Mouse (Mus musculus): ENCODE measurements around the gene Dkc1. TPM values are rescaled to one million over a fixed set of nuclear protein-coding genes. Genes with fewer than 3 reads are reported as not detected.

Dkc1 gene
- polyA plus RNA-seq, 1 experiment from 2014 or later, result 153 TPM

- H3K4me3 ChIP-seq (ENCODE audit: low read depth, low read length), result no peak overlapping the region
- H3K27ac ChIP-seq (ENCODE audit: low read depth), result no peak overlapping the region
- DNase-seq (ENCODE audit: low spot score) (no peak), ATAC-seq (replicated peaks; ENCODE audit: low FRiP score, low TSS enrichment, low read depth) (no peak)
- H3K4me2 ChIP-seq (ENCODE audit: low read length), result no peak overlapping the region
- 33% methylated on average over 1 of the region's 1 CpGs for WGBS
- H3K9me3 ChIP-seq (ENCODE audit: control insufficient read depth, low read length), result no peaks in the 10 kb centered on the region
- no peaks in the 10 kb centered on the region for H3K36me3 ChIP-seq (ENCODE audit: control insufficient read depth, insufficient read depth, low read length)
- H3K4me1 ChIP-seq (replicated peaks; ENCODE audit: control insufficient read depth, insufficient read depth, low read length), result no peaks in the 10 kb centered on the region
- H3K27me3 ChIP-seq (replicated peaks; ENCODE audit: control insufficient read depth, insufficient read depth, low read length), result no peaks in the 10 kb centered on the region
- no peak overlapping the region for H3K9ac ChIP-seq (ENCODE audit: low read length)
These were observed 10.0 kb upstream of the Dkc1 start for GRCm38 (mm10) chrX:75085654-75086053.

DNA sequence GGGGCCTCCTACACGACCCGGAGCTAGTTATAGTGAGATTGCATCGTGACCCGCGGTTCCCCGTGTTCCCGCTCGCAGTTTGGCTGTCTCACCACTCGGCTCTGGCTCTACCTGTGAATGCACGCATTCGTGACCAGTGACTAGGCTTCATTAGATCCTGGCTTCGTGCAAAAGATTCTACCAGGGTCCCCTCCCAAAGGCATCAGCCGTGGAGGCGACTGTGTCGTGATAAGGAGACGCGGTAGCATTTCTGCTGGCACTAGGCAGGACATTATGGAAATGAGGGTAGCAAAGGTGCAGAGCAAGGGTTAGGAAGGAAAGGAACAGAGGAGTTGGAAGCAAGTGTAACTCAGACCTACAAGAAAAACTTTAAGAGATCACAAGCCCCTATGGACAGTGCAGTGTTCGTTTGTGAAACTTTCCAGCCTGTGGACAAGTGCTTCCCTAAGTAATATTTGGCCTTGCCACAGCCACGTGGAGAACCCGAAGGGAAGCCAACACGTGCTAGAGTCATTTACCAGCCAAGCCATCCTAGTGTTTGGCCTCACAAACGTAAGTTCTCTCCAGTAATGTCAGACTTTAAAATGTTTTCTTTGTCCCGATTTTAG is 613 bp downstream of the Dkc1 start:
- peak overlapping the region; percentile 64 for H3K4me3 ChIP-seq (ENCODE audit: low read depth, low read length)
- no peak for DNase-seq (ENCODE audit: low spot score)
- no peaks in the 10 kb centered on the region for H3K4me1 ChIP-seq (replicated peaks; ENCODE audit: control insufficient read depth, insufficient read depth, low read length)
- 17% methylated on average over 23 of the region's 23 CpGs for WGBS
- H3K9ac ChIP-seq (ENCODE audit: low read length), result peak overlapping the region; percentile 60
- ATAC-seq (replicated peaks; ENCODE audit: low FRiP score, low TSS enrichment, low read depth), result peak; percentile 12; the same call in 1 of the 2 replicates
- no peaks in the 10 kb centered on the region for H3K27me3 ChIP-seq (replicated peaks; ENCODE audit: control insufficient read depth, insufficient read depth, low read length)
- H3K27ac ChIP-seq (ENCODE audit: low read depth), result peak overlapping the region; percentile 61
- no peaks in the 10 kb centered on the region for H3K9me3 ChIP-seq (ENCODE audit: control insufficient read depth, low read length)
- H3K36me3 ChIP-seq (ENCODE audit: control insufficient read depth, insufficient read depth, low read length), result peaks cover 27% of the 10 kb centered on the region
- H3K4me2 ChIP-seq (ENCODE audit: low read length), result peak overlapping the region; percentile 55

- 91% methylated on average over 8 of the region's 8 CpGs for WGBS
- no peaks in the 10 kb centered on the region for H3K27me3 ChIP-seq (replicated peaks; ENCODE audit: control insufficient read depth, insufficient read depth, low read length)
- ATAC-seq (replicated peaks; ENCODE audit: low FRiP score, low TSS enrichment, low read depth) (no peak), DNase-seq (ENCODE audit: low spot score) (no peak)
- no peak overlapping the region for H3K4me3 ChIP-seq (ENCODE audit: low read depth, low read length)
- no peak overlapping the region for H3K4me2 ChIP-seq (ENCODE audit: low read length)
- peaks cover 34% of the 10 kb centered on the region for H3K36me3 ChIP-seq (ENCODE audit: control insufficient read depth, insufficient read depth, low read length)
- no peak overlapping the region for H3K9ac ChIP-seq (ENCODE audit: low read length)
- H3K27ac ChIP-seq (ENCODE audit: low read depth), result no peak overlapping the region
- H3K9me3 ChIP-seq (ENCODE audit: control insufficient read depth, low read length), result no peaks in the 10 kb centered on the region
- H3K4me1 ChIP-seq (replicated peaks; ENCODE audit: control insufficient read depth, insufficient read depth, low read length), result no peaks in the 10 kb centered on the region
These were observed 3.1 kb downstream of the Dkc1 start for GRCm38 (mm10) chrX:75098799-75099198.

DNA sequence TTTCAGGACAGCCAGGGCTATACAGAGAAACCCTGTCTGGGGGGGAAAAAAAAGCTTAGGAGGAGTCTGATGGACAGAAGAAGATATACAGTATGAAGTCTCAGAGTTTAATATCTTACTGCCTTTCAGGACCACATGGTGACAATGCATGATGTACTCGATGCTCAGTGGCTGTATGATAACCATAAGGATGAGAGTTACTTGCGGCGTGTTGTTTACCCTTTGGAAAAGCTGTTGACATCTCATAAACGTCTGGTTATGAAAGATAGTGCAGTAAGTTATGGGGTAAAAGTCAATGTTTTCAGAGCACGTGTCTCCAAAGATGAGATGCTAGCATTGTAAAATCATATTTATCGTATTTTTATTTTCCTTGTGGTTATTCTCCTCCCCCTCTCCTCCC is 6.6 kb downstream of the Dkc1 start:
- Histone ChIP-seq H3K9me3 (ENCODE audit: control insufficient read depth, low read length) (no peaks in the 10 kb centered on the region), H3K36me3 (ENCODE audit: control insufficient read depth, insufficient read depth, low read length) (peaks cover 65% of the 10 kb centered on the region), H3K27me3 (replicated peaks; ENCODE audit: control insufficient read depth, insufficient read depth, low read length) (no peaks in the 10 kb centered on the region), H3K4me3 (ENCODE audit: low read depth, low read length) (no peak overlapping the region), H3K9ac (ENCODE audit: low read length) (no peak overlapping the region), H3K27ac (ENCODE audit: low read depth) (no peak overlapping the region), H3K4me1 (replicated peaks; ENCODE audit: control insufficient read depth, insufficient read depth, low read length) (no peaks in the 10 kb centered on the region), H3K4me2 (ENCODE audit: low read length) (no peak overlapping the region)
- 91% methylated on average over 6 of the region's 6 CpGs for WGBS
- ATAC-seq (replicated peaks; ENCODE audit: low FRiP score, low TSS enrichment, low read depth) (no peak), DNase-seq (ENCODE audit: low spot score) (no peak)

GRCm38 (mm10) chrX:75115550-75115949 is 19.9 kb downstream of the Dkc1 start:
- no peak overlapping the region for H3K27ac ChIP-seq (ENCODE audit: low read depth)
- H3K4me3 ChIP-seq (ENCODE audit: low read depth, low read length), result no peak overlapping the region
- H3K9ac ChIP-seq (ENCODE audit: low read length), result no peak overlapping the region
- no peaks in the 10 kb centered on the region for H3K4me1 ChIP-seq (replicated peaks; ENCODE audit: control insufficient read depth, insufficient read depth, low read length)
- no peak overlapping the region for H3K4me2 ChIP-seq (ENCODE audit: low read length)
- no peaks in the 10 kb centered on the region for H3K27me3 ChIP-seq (replicated peaks; ENCODE audit: control insufficient read depth, insufficient read depth, low read length)
- DNase-seq (ENCODE audit: low spot score) (no peak), ATAC-seq (replicated peaks; ENCODE audit: low FRiP score, low TSS enrichment, low read depth) (no peak)
- H3K36me3 ChIP-seq (ENCODE audit: control insufficient read depth, insufficient read depth, low read length), result peaks cover 41% of the 10 kb centered on the region
- no peaks in the 10 kb centered on the region for H3K9me3 ChIP-seq (ENCODE audit: control insufficient read depth, low read length)

GRCm38 (mm10) chrX:75125606-75126005 is 30.0 kb downstream of the Dkc1 start:
- Histone ChIP-seq H3K4me1 (replicated peaks; ENCODE audit: control insufficient read depth, insufficient read depth, low read length) (no peaks in the 10 kb centered on the region), H3K36me3 (ENCODE audit: control insufficient read depth, insufficient read depth, low read length) (peaks cover 25% of the 10 kb centered on the region), H3K4me2 (ENCODE audit: low read length) (no peak overlapping the region), H3K4me3 (ENCODE audit: low read depth, low read length) (no peak overlapping the region), H3K9me3 (ENCODE audit: control insufficient read depth, low read length) (no peaks in the 10 kb centered on the region), H3K9ac (ENCODE audit: low read length) (no peak overlapping the region), H3K27me3 (replicated peaks; ENCODE audit: control insufficient read depth, insufficient read depth, low read length) (no peaks in the 10 kb centered on the region), H3K27ac (ENCODE audit: low read depth) (no peak overlapping the region)
- DNase-seq (ENCODE audit: low spot score) (no peak), ATAC-seq (replicated peaks; ENCODE audit: low FRiP score, low TSS enrichment, low read depth) (no peak)
- 72% methylated on average over 3 of the region's 3 CpGs for WGBS

- Histone ChIP-seq H3K9ac (ENCODE audit: low read length) (no peak overlapping the region), H3K4me1 (replicated peaks; ENCODE audit: control insufficient read depth, insufficient read depth, low read length) (no peaks in the 10 kb centered on the region), H3K4me2 (ENCODE audit: low read length) (no peak overlapping the region), H3K9me3 (ENCODE audit: control insufficient read depth, low read length) (no peaks in the 10 kb centered on the region), H3K36me3 (ENCODE audit: control insufficient read depth, insufficient read depth, low read length) (peaks cover 22% of the 10 kb centered on the region), H3K27me3 (replicated peaks; ENCODE audit: control insufficient read depth, insufficient read depth, low read length) (no peaks in the 10 kb centered on the region), H3K4me3 (ENCODE audit: low read depth, low read length) (no peak overlapping the region), H3K27ac (ENCODE audit: low read depth) (no peak overlapping the region)
- DNase-seq (ENCODE audit: low spot score) (no peak), ATAC-seq (replicated peaks; ENCODE audit: low FRiP score, low TSS enrichment, low read depth) (no peak)
These were observed 31.2 kb downstream of the Dkc1 start for GRCm38 (mm10) chrX:75126893-75127292.

DNA sequence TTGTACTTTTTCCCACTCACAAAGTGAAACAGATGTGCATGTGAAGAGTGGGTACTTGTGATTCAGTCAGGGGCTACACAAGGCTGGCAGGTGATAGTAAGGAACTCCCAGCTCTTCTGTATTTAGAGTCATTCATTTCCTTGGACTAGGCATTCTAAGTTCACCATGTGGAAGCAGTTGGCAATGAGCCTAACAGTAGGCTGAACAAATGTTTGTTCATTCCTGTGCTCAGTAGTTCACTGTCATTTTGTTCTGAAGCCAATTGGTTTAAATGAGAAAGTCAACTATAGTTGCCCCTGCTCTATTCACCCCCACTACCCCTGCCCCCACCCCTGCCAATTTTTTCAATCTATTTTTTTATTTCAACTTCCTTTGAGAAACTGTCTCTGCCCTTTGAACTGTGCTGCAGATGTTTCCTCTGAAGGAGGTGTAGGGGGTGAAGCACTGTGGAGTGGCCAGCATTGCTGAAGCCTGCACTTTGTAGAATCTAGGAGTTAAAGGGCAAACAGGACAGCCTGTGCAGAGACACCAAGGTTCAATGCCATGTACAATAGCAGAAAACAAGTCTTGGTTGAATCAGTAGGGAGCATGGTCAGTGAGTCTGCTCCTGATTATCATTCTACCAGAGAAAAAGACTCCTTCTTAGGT is 32.8 kb downstream of the Dkc1 start:
- H3K27me3 ChIP-seq (replicated peaks; ENCODE audit: control insufficient read depth, insufficient read depth, low read length), result no peaks in the 10 kb centered on the region
- H3K27ac ChIP-seq (ENCODE audit: low read depth), result no peak overlapping the region
- no peaks in the 10 kb centered on the region for H3K9me3 ChIP-seq (ENCODE audit: control insufficient read depth, low read length)
- H3K36me3 ChIP-seq (ENCODE audit: control insufficient read depth, insufficient read depth, low read length), result peaks cover 13% of the 10 kb centered on the region
- H3K4me2 ChIP-seq (ENCODE audit: low read length), result 0 out of 2 replicates have a peak overlapping the region, but pooled peaks have one; percentile 20
- no peak for ATAC-seq (replicated peaks; ENCODE audit: low FRiP score, low TSS enrichment, low read depth)
- no peak overlapping the region for H3K4me3 ChIP-seq (ENCODE audit: low read depth, low read length)
- DNase-seq (ENCODE audit: low spot score), result no peak
- H3K4me1 ChIP-seq (replicated peaks; ENCODE audit: control insufficient read depth, insufficient read depth, low read length), result no peaks in the 10 kb centered on the region
- no peak overlapping the region for H3K9ac ChIP-seq (ENCODE audit: low read length)

- peak overlapping the region; percentile 52 for H3K4me2 ChIP-seq (ENCODE audit: low read length)
- no peaks in the 10 kb centered on the region for H3K27me3 ChIP-seq (replicated peaks; ENCODE audit: control insufficient read depth, insufficient read depth, low read length)
- peak overlapping the region; percentile 50; the same call in 1 of the 2 replicates for H3K4me3 ChIP-seq (ENCODE audit: low read depth, low read length)
- H3K9ac ChIP-seq (ENCODE audit: low read length), result no peak overlapping the region
- 68% methylated on average over 2 of the region's 2 CpGs for WGBS
- DNase-seq (ENCODE audit: low spot score) (no peak), ATAC-seq (replicated peaks; ENCODE audit: low FRiP score, low TSS enrichment, low read depth) (no peak)
- H3K36me3 ChIP-seq (ENCODE audit: control insufficient read depth, insufficient read depth, low read length), result 0 out of 2 replicates have a peak, but pooled peaks cover 9% of the 10 kb centered on the region
- H3K4me1 ChIP-seq (replicated peaks; ENCODE audit: control insufficient read depth, insufficient read depth, low read length), result no peaks in the 10 kb centered on the region
- H3K9me3 ChIP-seq (ENCODE audit: control insufficient read depth, low read length), result no peaks in the 10 kb centered on the region
- no peak overlapping the region for H3K27ac ChIP-seq (ENCODE audit: low read depth)
These were observed 33.8 kb downstream of the Dkc1 start for GRCm38 (mm10) chrX:75129474-75129873.

Data from intestine, embryonic 14.5 days (tissue).